Mouse (Mus musculus) bone marrow, adult 2 months (tissue): ENCODE measurements around the gene Drd3.

Source experiments
- CTCF ChIP-seq: fragments of 200-500 bp; IDR thresholded peaks from 2 replicates; pipeline ENCODE4 v1.5.1; 2011; ENCODE audit warnings: low read length, control low read depth; ENCODE audit not compliant: control insufficient read depth, insufficient read depth
- POLR2A ChIP-seq: fragments of 200-500 bp; IDR thresholded peaks from 2 replicates; pipeline ENCODE4 v1.6.1; 2011; ENCODE audit warnings: low read depth, mild to moderate bottlenecking, control low read depth, low read length, borderline replicate concordance; ENCODE audit not compliant: control insufficient read depth

DNA sequence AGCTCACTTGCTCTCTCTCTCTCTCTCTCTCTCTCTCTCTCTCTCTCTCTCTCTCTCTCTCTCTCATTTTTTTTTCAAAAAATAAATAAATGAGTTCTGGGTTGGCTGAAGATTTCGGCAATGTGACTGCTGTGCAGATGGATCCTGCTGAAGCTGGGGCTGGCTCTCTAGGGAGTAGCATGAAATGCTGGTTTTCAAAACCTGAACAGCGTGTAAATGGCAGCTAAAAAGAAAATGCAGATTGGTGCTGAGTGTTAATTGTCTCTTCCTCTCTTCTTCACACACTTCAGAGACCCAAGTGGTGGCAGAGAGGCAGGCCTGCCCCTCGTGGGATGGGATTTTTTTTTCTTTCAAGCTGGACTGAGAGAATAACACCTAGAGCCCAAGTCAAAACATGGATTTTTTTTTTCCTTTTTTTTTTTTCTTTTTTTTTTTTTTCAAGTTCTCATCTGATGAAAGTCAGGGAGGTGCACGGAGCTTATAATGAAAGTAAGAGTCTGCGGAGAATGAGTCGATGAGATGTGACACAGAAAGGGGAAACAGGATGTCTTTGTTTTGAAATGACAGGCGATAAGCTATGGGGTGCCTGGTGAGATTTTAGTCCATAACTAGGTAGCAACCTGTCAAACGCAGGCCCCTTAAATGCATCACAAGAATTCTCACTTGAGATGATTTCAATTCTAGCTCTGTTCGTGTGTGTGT is 44.2 kb upstream of the Drd3 start:
- TF ChIP-seq CTCF (no peak), POLR2A (no peak)
